Mouse (Mus musculus) induced T-regulatory cell, adult 2 months (primary cell): ENCODE data around the gene Camk2d.
A peak's percentile ranks its signal among the peaks of the same experiment; 100 is the strongest.

Source experiments
- DNase-seq: peaks from one replicate; pipeline ENCODE4 v3.0.0-alpha.2; 2012; ENCODE audit warnings: low read depth

Camk2d gene

GRCm38 (mm10) chr3:126746148-126746803 is 150.2 kb downstream of the Camk2d start:
- DNase-seq = no peak

- no peak for DNase-seq
Observed at GRCm38 (mm10) chr3:126747628-126748027, 151.5 kb downstream of the Camk2d start.

DNA sequence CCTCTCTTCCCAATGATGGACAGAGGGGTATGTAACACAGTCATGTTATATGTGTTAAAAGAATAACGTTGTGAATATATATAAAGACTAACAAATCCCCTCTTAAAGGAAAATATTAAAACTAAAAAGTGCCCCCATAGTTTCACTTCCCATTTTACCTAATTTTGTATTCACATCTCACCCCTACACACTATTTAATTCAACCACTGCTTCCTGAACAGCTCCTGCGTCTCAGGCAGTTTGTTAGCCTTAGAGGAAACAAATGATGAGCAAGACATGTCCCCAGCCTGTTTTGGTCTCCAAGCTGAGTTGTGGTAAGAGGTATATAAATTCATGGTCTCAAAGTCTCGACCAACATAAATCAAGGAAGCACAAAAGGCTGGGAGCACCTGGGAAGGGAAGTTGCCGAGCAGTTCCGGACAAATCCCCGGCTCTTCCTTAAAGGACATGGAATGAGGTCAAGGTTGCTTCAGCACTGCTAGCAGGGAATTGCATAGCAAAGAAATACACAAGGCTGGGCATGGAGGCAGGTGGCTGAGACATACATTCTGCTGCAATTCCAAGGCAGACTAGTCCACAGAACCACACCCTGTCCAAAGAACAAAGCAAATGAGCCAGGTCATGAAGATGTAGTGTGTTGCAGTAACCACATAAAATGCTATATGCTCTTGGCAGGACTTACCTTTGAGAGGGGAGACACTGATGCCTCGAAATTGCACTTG is 155.4 kb downstream of the Camk2d start:
- DNase-seq = no peak

- DNase-seq = no peak
Observed at GRCm38 (mm10) chr3:126752978-126753377, 156.9 kb downstream of the Camk2d start.

DNA sequence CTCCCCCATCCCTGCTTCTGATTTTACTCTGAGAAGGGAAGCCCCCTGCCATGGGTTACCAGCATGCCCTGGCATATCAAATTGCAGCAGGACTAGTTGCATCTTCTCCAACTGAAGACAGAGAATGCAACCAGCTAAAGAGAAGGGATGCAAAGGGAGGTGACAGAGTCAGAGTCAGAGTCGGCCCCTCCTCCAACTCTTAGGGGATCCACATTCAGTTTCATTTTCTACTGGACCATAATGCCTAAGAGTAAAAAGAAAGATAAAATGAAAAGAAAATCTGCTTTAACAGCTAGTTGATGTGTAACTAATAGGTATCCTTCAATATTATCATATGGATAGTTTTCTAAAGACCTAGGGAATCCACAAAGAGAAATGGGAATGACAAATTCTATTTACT is 162.3 kb downstream of the Camk2d start:
- DNase-seq = peak; percentile 65

DNA sequence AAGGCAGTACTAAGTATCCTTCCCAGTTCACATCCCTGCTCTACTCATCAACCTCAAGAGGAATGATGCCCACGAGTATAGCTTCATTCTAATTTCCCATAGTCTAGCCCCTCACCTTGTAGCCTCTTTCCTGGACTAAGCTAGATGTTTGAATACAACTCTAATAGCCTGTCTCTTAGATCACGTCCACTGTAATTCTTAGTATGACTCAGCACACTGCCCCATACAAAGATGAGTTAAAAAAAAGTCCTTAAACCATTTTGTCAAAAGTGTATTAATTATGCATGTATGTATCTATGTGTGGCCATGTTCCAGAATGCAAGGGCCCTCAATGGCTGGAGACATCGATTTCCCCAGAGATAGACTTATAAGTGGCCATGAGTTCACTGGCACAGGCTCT is 164.5 kb downstream of the Camk2d start:
- DNase-seq = no peak

DNA sequence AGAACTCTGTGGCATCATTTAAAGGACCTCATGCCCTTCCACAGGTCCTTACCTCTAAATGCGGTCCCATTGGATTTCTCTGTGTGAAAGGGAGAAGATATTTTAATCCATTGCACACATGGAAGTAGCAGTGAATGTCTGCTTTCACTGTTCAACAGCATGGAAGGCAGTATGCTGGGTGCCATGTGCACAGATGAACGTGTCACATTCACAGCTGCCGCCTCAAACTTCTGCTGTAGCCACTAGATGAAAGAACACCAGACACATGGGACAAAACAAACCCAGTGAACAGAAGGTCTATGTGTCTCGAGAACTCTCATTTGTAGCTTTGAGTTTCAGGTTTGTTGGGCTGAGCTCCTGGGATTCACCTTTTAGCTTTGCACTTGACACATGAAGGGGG is 168.6 kb downstream of the Camk2d start:
- DNase-seq = no peak

GRCm38 (mm10) chr3:126770056-126770455 is 174.0 kb downstream of the Camk2d start:
- no peak for DNase-seq

GRCm38 (mm10) chr3:126771032-126771431 is 174.9 kb downstream of the Camk2d start:
- no peak for DNase-seq

- peak; percentile 88 for DNase-seq
Observed at GRCm38 (mm10) chr3:126771541-126771940, 175.4 kb downstream of the Camk2d start.

- no peak for DNase-seq
Observed at GRCm38 (mm10) chr3:126776001-126776400, 179.9 kb downstream of the Camk2d start.

- no peak for DNase-seq
Observed at GRCm38 (mm10) chr3:126777101-126777500, 181.0 kb downstream of the Camk2d start.

DNA sequence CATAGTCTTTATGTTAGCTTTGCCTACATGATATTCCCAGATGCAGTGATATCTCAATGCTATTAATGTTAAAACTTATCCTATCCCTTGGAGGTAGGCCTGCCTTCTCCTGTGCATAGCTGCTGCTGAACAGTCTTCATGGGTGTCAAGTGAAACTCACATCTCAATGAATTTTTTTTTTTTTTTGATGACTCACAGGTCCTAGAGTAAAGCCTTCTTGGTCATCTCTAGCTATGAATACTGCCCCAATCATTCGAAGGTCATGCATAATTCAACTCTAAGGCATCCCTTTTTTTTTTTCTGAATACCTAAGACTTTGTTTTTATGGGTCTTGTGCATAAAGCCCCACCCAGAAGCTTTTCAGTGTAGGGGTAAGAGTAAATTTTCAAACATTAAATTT is 181.8 kb downstream of the Camk2d start:
- no peak for DNase-seq

DNA sequence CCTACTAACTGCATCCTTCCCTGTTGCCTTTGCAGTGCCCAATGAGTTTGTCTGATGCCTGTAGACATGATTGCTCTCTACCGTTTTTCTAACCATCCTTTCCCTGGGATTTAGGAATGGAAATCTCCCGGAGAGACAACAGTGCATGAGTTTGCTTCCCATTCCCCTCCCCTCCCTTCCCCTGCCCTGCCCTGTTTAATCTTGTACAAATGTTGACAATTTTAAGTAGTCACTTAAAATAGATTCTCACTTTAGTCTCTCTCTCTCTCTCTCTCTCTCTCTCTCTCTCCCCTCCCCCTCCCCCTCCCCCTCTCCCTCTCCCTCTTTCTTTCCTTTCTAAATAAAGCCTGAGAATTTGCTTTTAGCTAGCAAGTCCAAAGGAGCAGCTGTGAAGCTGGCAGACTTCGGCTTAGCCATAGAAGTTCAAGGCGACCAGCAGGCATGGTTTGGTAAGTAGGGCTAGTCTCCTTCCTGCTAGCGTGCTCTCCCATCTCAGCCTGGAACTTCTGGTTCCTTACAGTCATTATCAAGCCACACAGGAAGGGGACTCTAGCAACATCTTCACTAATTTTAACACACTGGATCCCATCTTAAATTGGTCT is 184.0 kb downstream of the Camk2d start:
- DNase-seq = no peak

DNA sequence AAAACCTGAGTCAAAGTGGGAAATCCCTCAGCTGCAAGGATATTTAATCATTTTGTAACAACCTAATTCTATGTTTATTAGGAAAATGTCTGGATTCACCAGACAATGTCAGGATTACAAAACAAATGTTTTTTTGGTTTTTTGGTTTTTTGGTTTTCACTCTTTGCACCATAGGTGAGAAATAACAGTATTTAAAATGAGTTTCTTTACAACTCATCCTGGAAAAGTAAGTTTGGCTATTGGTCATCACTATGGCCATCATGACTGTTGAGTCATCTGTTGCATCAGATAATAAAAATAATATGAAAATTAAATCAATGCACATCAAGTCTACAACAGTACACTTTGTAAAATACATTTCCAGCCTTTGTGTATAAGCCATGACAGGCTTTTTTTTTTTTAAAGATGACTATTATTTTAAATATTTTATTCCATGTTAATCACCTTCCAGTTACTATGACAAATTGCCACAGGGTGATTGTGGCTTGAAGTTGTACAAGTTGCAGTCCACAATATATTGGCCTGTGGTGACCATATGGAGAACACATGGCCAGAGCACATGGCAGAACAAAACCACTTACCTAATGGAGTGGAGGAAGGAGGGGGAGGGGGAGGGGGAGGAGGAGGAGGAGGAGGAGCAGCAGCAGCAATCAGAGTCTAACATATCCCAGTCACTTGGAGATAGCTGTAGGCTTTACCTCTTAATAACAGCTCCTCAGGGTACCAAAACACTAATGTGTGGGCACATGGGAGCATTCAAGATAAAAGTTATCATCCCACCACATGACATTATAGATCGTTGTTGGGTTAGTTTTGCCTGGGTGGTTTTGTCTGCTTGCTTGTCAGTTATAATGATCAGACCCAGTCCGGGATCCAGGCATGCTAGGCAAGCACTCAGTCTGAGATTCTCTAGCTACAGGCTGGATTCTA is 197.2 kb downstream of the Camk2d start:
- no peak for DNase-seq

DNA sequence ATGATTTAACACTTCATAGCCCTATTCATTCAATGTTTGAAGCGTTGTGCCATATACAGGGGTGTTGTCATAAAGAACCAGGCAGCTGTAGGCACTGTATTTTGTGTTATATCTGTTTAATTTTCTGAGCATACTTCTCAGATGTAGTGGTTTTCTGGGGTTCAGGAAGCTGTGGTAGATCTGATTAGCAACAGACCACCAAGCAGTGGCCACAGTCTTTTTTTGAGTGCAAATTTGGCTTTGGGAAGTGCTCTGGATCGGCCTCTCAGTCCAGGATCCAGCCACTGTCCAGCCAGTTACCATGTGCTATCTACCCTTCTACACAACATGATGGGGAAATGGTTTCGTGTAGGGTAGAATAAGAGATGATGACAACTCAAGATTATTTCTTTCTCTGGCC is 199.8 kb downstream of the Camk2d start:
- DNase-seq = no peak

GRCm38 (mm10) chr3:126797025-126797424 is 200.9 kb downstream of the Camk2d start:
- DNase-seq = no peak

DNA sequence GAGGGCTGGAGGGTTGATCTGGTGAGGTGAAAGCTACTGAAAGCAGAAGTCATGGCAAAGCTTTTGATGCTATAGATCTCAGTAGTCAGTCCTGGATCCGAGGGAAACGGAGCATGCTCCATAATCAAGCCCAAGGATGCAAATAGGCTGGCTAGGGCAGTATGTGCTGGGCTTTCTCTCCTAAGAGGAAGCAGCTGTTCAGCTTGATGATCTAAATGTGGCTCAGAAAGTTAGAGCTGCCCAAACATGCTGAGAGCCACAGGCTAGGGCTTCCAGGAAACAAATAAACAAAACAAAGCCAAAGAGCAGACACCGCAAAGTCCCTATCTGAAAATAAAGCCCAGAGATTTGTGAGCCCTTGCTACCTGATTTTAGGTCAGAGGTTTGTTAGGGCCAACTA is 201.7 kb downstream of the Camk2d start:
- DNase-seq = no peak

GRCm38 (mm10) chr3:126802988-126803387 is 206.9 kb downstream of the Camk2d start:
- no peak for DNase-seq

DNA sequence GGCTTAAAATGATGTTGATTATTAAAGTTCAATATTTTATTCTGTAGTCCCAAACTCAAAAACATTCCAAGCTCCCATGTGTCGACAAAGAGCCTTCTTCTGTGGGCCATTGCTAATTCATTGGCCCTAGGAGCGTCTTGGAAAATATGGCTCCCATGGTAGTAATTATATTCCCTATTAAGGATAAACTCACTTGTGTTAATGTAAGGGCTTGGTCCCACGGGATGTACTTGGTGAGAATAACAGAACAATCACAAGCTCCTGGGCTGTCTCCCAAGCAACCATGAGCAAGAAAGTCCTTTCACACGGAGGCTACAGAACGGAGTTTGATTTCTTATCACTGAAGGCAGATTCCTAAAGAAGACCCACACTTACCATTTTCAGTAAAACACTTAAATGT is 208.9 kb downstream of the Camk2d start:
- no peak for DNase-seq

GRCm38 (mm10) chr3:126806145-126806544 is 210.0 kb downstream of the Camk2d start:
- DNase-seq = no peak

DNA sequence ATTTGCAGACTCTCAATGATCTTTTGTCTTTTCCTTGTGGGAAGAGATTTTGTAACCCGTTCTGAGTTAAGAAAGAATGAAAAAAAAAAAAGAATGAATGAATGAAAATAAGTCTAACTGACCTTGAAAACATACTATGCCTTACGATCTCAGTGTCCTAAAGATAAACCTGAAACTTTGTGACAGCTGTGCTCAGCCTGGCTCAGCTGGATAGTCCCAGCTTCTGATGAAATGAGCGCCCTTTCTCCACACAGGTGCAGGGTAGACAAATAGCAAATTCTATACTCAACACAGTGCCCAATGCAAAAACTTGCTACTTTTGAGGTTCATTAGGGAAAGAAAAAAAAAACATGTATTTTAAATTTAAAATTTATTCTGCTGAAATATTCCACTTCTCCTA is 213.8 kb downstream of the Camk2d start:
- no peak for DNase-seq
